Comparison of ENCODE assay signal across 8 mouse cellular contexts in genomic region chr14:45220957-45221630, GRCm38 (mm10). TPM values are rescaled to one million over a fixed set of nuclear protein-coding genes. Genes with fewer than 3 reads are reported as not detected.
DNase-seq lines count a peak whose midpoint lies in the region; ATAC-seq and TF ChIP-seq lines count a peak whose summit lies in the region.

No protein-coding gene starts in this region.

- H3K9ac ChIP-seq in kidney, embryonic 15.5 days, result peak overlapping the region; percentile 72
- peak overlapping the region; percentile 92 for H3K9ac ChIP-seq in midbrain, embryonic 11.5 days (ENCODE audit: low read length)

- H3K4me1 ChIP-seq in kidney, embryonic 15.5 days, result peaks cover 12% of the 10 kb centered on the region
- peaks cover 2% of the 10 kb centered on the region; the same call in 1 of the 2 replicates for H3K4me1 ChIP-seq in bone marrow, adult 2 months (ENCODE audit: control insufficient read depth, insufficient read depth, low read length)
- peaks cover 18% of the 10 kb centered on the region for H3K4me1 ChIP-seq in hindbrain, embryonic 10.5 days (replicated peaks)
- H3K4me1 ChIP-seq in midbrain, embryonic 11.5 days (ENCODE audit: control insufficient read depth, insufficient read depth, low read length), result peaks cover 5% of the 10 kb centered on the region

- no peak for ATAC-seq in kidney, embryonic 15.5 days (replicated peaks; ENCODE audit: low FRiP score)
- ATAC-seq in midbrain, embryonic 11.5 days (ENCODE audit: low FRiP score), result peak; percentile 3; the same call in 1 of the 2 replicates
- no peak for ATAC-seq in activated CD4-positive, CD25-positive, alpha-beta regulatory T cell, adult 4 months

- no peaks in the 10 kb centered on the region for H3K27me3 ChIP-seq in kidney, embryonic 15.5 days
- no peaks in the 10 kb centered on the region for H3K27me3 ChIP-seq in hindbrain, embryonic 10.5 days (ENCODE audit: insufficient read depth, poor library complexity, severe bottlenecking)
- H3K27me3 ChIP-seq in midbrain, embryonic 11.5 days (ENCODE audit: control insufficient read depth, insufficient read depth, low read length), result no peaks in the 10 kb centered on the region

- no peaks in the 10 kb centered on the region for H3K36me3 ChIP-seq in kidney, embryonic 15.5 days
- H3K36me3 ChIP-seq in hindbrain, embryonic 10.5 days, result 0 out of 2 replicates have a peak, but pooled peaks cover 2% of the 10 kb centered on the region
- no peaks in the 10 kb centered on the region for H3K36me3 ChIP-seq in midbrain, embryonic 11.5 days (ENCODE audit: control insufficient read depth, insufficient read depth, low read length)

- WGBS in kidney, embryonic 15.5 days, result 13% methylated on average over 11 of the region's 11 CpGs
- WGBS in bone marrow, adult 2 months, result 20% methylated on average over 11 of the region's 11 CpGs
- 12% methylated on average over 11 of the region's 11 CpGs for WGBS in hindbrain, embryonic 10.5 days
- WGBS in midbrain, embryonic 11.5 days, result 7% methylated on average over 11 of the region's 11 CpGs

- peak overlapping the region; percentile 98 for H3K4me2 ChIP-seq in kidney, embryonic 15.5 days
- H3K4me2 ChIP-seq in midbrain, embryonic 11.5 days, result peak overlapping the region; percentile 82

- peak overlapping the region; percentile 73 for H3K4me3 ChIP-seq in kidney, embryonic 15.5 days (replicated peaks)
- H3K4me3 ChIP-seq in bone marrow, adult 2 months (replicated peaks; ENCODE audit: control insufficient read depth, low read depth, low read length), result peak overlapping the region; percentile 70
- peak overlapping the region; percentile 82 for H3K4me3 ChIP-seq in hindbrain, embryonic 10.5 days
- peak overlapping the region; percentile 85 for H3K4me3 ChIP-seq in midbrain, embryonic 11.5 days (ENCODE audit: low read depth, low read length)

- TF ChIP-seq CTCF in bone marrow, adult 2 months (IDR thresholded peaks at IDR 0.05; ENCODE audit: control insufficient read depth, insufficient read depth, low read length), result no peak

- no peak for TF ChIP-seq POLR2A in bone marrow, adult 2 months (IDR thresholded peaks at IDR 0.05; ENCODE audit: borderline replicate concordance, control insufficient read depth, low read depth, low read length)

- DNase-seq in kidney, adult 11 months, result no peak
- DNase-seq in hindbrain, embryonic 10.5 days (ENCODE audit: low spot score), result no peak
- no peak for DNase-seq in midbrain, embryonic 11.5 days (ENCODE audit: low spot score, missing footprints)
- DNase-seq in thymus, postnatal 4 days, result no peak
- no peak for DNase-seq in embryo, embryonic 11 days

- no peaks in the 10 kb centered on the region for H3K9me3 ChIP-seq in kidney, embryonic 15.5 days (replicated peaks)
- H3K9me3 ChIP-seq in hindbrain, embryonic 10.5 days, result no peaks in the 10 kb centered on the region
- no peaks in the 10 kb centered on the region for H3K9me3 ChIP-seq in midbrain, embryonic 11.5 days (ENCODE audit: control insufficient read depth, low read length)

- no peak overlapping the region for H3K27ac ChIP-seq in kidney, embryonic 15.5 days
- H3K27ac ChIP-seq in bone marrow, adult 2 months (ENCODE audit: control insufficient read depth, insufficient read depth, low read depth, low read length, poor library complexity), result no peak overlapping the region
- H3K27ac ChIP-seq in hindbrain, embryonic 10.5 days, result peak overlapping the region; percentile 94
- peak overlapping the region; percentile 95 for H3K27ac ChIP-seq in midbrain, embryonic 11.5 days (ENCODE audit: low read depth, low read length)

RNA-seq across cellular contexts. Expression of gene Txndc16, which starts 1.0 kb away (rescaled TPM):
- 13.4 and 13.8 TPM in 2 replicates for polyA plus RNA-seq in kidney, embryonic 15.5 days (2015; fragmentation: Nextera tagmentation; extraction: Ambion mirVana)
- polyA plus RNA-seq in bone marrow, adult 2 months (2011; ENCODE audit: insufficient read depth, insufficient read length, low replicate concordance, missing spikeins), result 6.4 and 9.1 TPM in 2 replicates
- polyA plus RNA-seq in hindbrain, embryonic 10.5 days (2016; fragmentation: Nextera tagmentation; extraction: Ambion mirVana), result 15.1 and 16.5 TPM in 2 replicates
- 23.5 and 24.6 TPM in 2 replicates for polyA plus RNA-seq in midbrain, embryonic 11.5 days (2014; fragmentation: Nextera tagmentation; extraction: Ambion mirVana)
- polyA plus RNA-seq in activated CD4-positive, CD25-positive, alpha-beta regulatory T cell, adult 4 months (2017; shearing (Covaris generic)), result 10 to 100 TPM; 13.6 to 17.0 TPM

RNA-seq across cellular contexts. Expression of gene Gpr137c, which starts 1.6 kb away (rescaled TPM):
- polyA plus RNA-seq in kidney, embryonic 15.5 days (2015; fragmentation: Nextera tagmentation; extraction: Ambion mirVana), result 1.7 and 1.8 TPM in 2 replicates
- polyA plus RNA-seq in bone marrow, adult 2 months (2011; ENCODE audit: insufficient read depth, insufficient read length, low replicate concordance, missing spikeins), result 1.4 and 1.6 TPM in 2 replicates
- 4.3 and 6.2 TPM in 2 replicates for polyA plus RNA-seq in hindbrain, embryonic 10.5 days (2016; fragmentation: Nextera tagmentation; extraction: Ambion mirVana)
- 7.6 and 7.8 TPM in 2 replicates for polyA plus RNA-seq in midbrain, embryonic 11.5 days (2014; fragmentation: Nextera tagmentation; extraction: Ambion mirVana)
- polyA plus RNA-seq in activated CD4-positive, CD25-positive, alpha-beta regulatory T cell, adult 4 months (2017; shearing (Covaris generic)), result under 1 TPM; 0.26 to 0.31 TPM

Comparison
In these comparisons a context has a peak if more than half of its experiments do, and no peak if none do; other contexts are left out.
1. H3K27ac ChIP-seq: peak in hindbrain, embryonic 10.5 days (single experiment) and midbrain, embryonic 11.5 days (single experiment); none in kidney, embryonic 15.5 days (single experiment) and bone marrow, adult 2 months (single experiment).
2. Peak in every context shown above with its lines, with median percentiles within 50 percentile points of each other: H3K4me3 ChIP-seq.